Mouse (Mus musculus) stomach, postnatal 0 days (tissue): ENCODE data around the gene Cdkn2aipnl. TPM values are rescaled to one million over a fixed set of nuclear protein-coding genes. Genes with fewer than 3 reads are reported as not detected.

Experiments used
- ATAC-seq: fragments of 200-750 bp; cut with Nextera tagmentation; 2 replicates; pipeline ENCODE4 v1.8.0; 2017; ENCODE audit not compliant: low FRiP score, low TSS enrichment
- DNase-seq: peaks from one replicate; pipeline ENCODE4 v3.0.0-alpha.2; 2016; ENCODE audit warnings: low spot score
- H3K27ac ChIP-seq: fragments of 300-500 bp; sonication (generic); replicated peaks from 2 replicates; pipeline ENCODE4 v1.5.1; 2014; ENCODE audit warnings: mild to moderate bottlenecking, control low read depth
- H3K27me3 ChIP-seq: fragments of 300-500 bp; sonication (generic); 2 replicates; pipeline ENCODE4 v1.6.1; 2014; ENCODE audit warnings: low read length; ENCODE audit not compliant: control insufficient read depth, insufficient read depth
- H3K36me3 ChIP-seq: fragments of 300-500 bp; sonication (generic); 2 replicates; pipeline ENCODE4 v1.6.1; 2014; ENCODE audit warnings: low read length, mixed read lengths; ENCODE audit not compliant: control insufficient read depth, insufficient read depth
- H3K4me1 ChIP-seq: fragments of 300-500 bp; sonication (generic); replicated peaks from 2 replicates; pipeline ENCODE4 v1.6.1; 2014; ENCODE audit warnings: antibody characterized with exemption; ENCODE audit not compliant: control insufficient read depth, insufficient read depth
- H3K4me2 ChIP-seq: fragments of 300-500 bp; sonication (generic); replicated peaks from 2 replicates; pipeline ENCODE4 v1.6.1; 2014; ENCODE audit warnings: low read depth, mild to moderate bottlenecking, control low read depth, moderate library complexity
- H3K4me3 ChIP-seq: fragments of 300-500 bp; sonication (generic); 2 replicates; pipeline ENCODE4 v1.5.1; 2014; ENCODE audit warnings: low read depth, low read length, control low read depth
- H3K9ac ChIP-seq: fragments of 300-500 bp; sonication (generic); 2 replicates; pipeline ENCODE4 v1.6.1; 2014; ENCODE audit warnings: mild to moderate bottlenecking, low read length, control low read depth, mixed read lengths
- H3K9me3 ChIP-seq: fragments of 300-500 bp; sonication (generic); 2 replicates; pipeline ENCODE4 v1.6.1; 2016; ENCODE audit warnings: low read length; ENCODE audit not compliant: control insufficient read depth
- CTCF ChIP-seq: IDR thresholded peaks from 2 replicates; pipeline ENCODE4 v1.5.1; 2016; ENCODE audit warnings: antibody characterized with exemption, low read depth, mild to moderate bottlenecking, moderate library complexity
- EP300 ChIP-seq: optimal IDR thresholded peaks from 2 replicates; pipeline ENCODE3; 2016; ENCODE audit warnings: antibody characterized with exemption
- WGBS: fragments of 180-500 bp; shearing (Covaris S2); extraction: QIAGEN DNeasy Blood & Tissue Kit; methylation state at CpG from one replicate; pipeline ENCODE4 v1.1.7; 2014; 5-methylcytosine and 5-hydroxymethylcytosine counted together
- polyA plus RNA-seq: library from polyadenylated mRNA; unstranded; fragments of >200 nt; fragmentation: Nextera tagmentation; extraction: Ambion mirVana; gene quantifications from 2 replicates; pipeline ENCODE4 v1.2.1, GENCODE M21; 2015

Cdkn2aipnl gene
- polyA plus RNA-seq, 1 experiment from 2014 or later = 46.9 TPM

DNA sequence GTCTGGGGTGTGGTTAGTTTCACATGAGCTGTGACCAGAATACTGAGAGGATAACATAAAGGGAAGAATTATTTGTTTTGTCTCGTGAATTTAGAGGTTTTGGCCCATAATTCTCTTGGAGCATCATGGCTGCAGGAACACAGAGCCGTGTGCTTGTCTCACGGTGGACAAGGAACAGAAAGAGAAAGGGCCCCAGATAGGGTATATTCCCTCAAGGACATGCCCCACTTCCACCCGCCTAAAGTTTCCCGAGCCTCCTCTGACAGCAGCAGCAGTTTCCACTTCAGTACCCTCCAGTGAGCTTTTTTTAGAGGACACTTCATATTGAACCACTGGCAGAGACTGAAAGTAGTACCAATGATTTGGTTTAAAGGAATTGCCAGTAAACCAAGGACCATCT lies 44.1 kb downstream of the Cdkn2aipnl start:
- no peak overlapping the region for H3K4me2 ChIP-seq

DNA sequence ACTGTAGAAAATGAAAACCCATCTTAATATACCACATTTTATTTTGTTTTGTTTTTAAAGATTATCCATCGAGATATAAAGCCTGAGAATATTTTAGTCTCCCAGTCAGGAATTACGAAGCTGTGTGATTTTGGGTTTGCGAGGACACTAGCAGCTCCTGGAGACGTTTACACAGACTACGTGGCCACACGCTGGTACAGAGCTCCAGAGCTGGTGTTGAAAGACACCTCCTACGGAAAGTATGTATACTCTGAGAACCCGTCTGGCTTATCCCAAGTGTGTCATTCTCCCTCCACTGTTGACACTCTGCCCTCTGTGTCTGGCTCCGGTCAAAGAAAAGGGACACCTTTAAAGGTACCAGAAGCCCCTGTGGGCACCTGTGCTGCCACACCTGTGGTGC lies 50.8 kb downstream of the Cdkn2aipnl start:
- no peak for DNase-seq
- Histone ChIP-seq H3K4me2 (no peak overlapping the region), H3K27ac (no peak overlapping the region), H3K27me3 (no peaks in the 10 kb centered on the region), H3K36me3 (no peaks in the 10 kb centered on the region), H3K4me1 (no peaks in the 10 kb centered on the region), H3K9me3 (no peaks in the 10 kb centered on the region), H3K4me3 (no peak overlapping the region), H3K9ac (no peak overlapping the region)
- 69% methylated on average over 9 of the region's 9 CpGs for WGBS
- no peak for TF ChIP-seq EP300
- no peak for TF ChIP-seq CTCF
- no peak for ATAC-seq

More for the DNA sequence above, 44.1 kb downstream of the Cdkn2aipnl start:
- TF ChIP-seq CTCF (no peak), EP300 (no peak)
- ATAC-seq (no peak), DNase-seq (no peak)
- Histone ChIP-seq H3K9ac (no peak overlapping the region), H3K27me3 (no peaks in the 10 kb centered on the region), H3K9me3 (no peaks in the 10 kb centered on the region), H3K36me3 (no peaks in the 10 kb centered on the region), H3K27ac (no peak overlapping the region), H3K4me1 (no peaks in the 10 kb centered on the region), H3K4me3 (no peak overlapping the region)
- 77% methylated on average over 5 of the region's 5 CpGs for WGBS

Other genes starting within 250 kb of the Cdkn2aipnl start
- 8.3 and 8.4 TPM in 2 replicates for gene Sec24a, start 204.0 kb upstream of the Cdkn2aipnl start, polyA plus RNA-seq
- gene Sar1b, start 204.0 kb upstream of the Cdkn2aipnl start, polyA plus RNA-seq = 168 and 169 TPM in 2 replicates
- 1.2 and 1.3 TPM in 2 replicates for gene Jade2, start 110.0 kb upstream of the Cdkn2aipnl start, polyA plus RNA-seq
- 182 and 183 TPM in 2 replicates for gene Ube2b, start 33.1 kb downstream of the Cdkn2aipnl start, polyA plus RNA-seq
- 4.8 and 5.5 TPM in 2 replicates for gene Cdkl3, start 36.6 kb downstream of the Cdkn2aipnl start, polyA plus RNA-seq
- 63.8 and 66.5 TPM in 2 replicates for gene Ppp2ca, start 131.0 kb downstream of the Cdkn2aipnl start, polyA plus RNA-seq
- gene Olfr1373, start 177.9 kb downstream of the Cdkn2aipnl start, polyA plus RNA-seq = not detected in 2 replicates
- gene Olfr1371, start 246.3 kb downstream of the Cdkn2aipnl start, polyA plus RNA-seq = not detected in 2 replicates